ENCODE assay signal across 29 mouse cellular contexts in the genomic region with DNA sequence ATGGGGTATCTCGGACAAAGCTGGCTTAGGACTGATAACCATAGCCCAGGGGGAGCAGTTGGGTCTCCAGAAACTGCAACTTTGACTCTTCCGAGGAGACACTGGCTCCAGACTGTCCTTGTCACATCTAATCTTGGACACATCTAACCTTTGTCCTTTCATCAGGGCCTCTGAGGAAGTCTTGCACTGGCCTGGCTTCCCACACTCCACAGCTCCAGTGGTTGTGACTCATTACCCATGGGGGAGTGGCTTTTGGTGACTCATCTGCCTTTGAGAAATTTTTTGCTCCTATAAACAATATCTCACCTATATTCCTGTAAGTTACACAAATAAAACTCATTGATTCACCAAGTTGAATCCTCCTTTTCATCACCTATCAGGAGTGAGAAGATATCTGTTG.
DNase-seq lines count a peak whose midpoint lies in the region; ATAC-seq and TF ChIP-seq lines count a peak whose summit lies in the region.
"Had no signal": no experiment of that assay in that cellular context is flagged by ENCODE, and none has a peak within 500 bp of the region (broad histone marks: within the 10 kb centered on the region; RNA-seq: fewer than 3 reads in every experiment).

No protein-coding gene starts in this region.

- WGBS in intestine, postnatal 0 days = 80% methylated on average over 2 of the region's 2 CpGs
- 72% methylated on average over 2 of the region's 2 CpGs for WGBS in kidney, embryonic 16.5 days

- H3K4me1 ChIP-seq in intestine, postnatal 0 days (replicated peaks; ENCODE audit: control insufficient read depth, insufficient read depth, low read length) = no peaks in the 10 kb centered on the region
- H3K4me1 ChIP-seq in kidney, embryonic 16.5 days (ENCODE audit: insufficient read depth, low read length) = no peaks in the 10 kb centered on the region
- H3K4me1 ChIP-seq: embryonic facial prominence, embryonic 12.5 days; heart, embryonic 13.5 days; limb, embryonic 10.5 days; limb, embryonic 15.5 days; midbrain, embryonic 15.5 days; stomach, embryonic 15.5 days had no signal

- H3K36me3 ChIP-seq in C2C12 (ENCODE audit: control insufficient read depth, insufficient read depth) = no peaks in the 10 kb centered on the region
- H3K36me3 ChIP-seq in intestine, postnatal 0 days (ENCODE audit: control insufficient read depth, insufficient read depth) = no peaks in the 10 kb centered on the region
- H3K36me3 ChIP-seq in kidney, embryonic 16.5 days (ENCODE audit: insufficient read depth, low read length) = no peaks in the 10 kb centered on the region
- H3K36me3 ChIP-seq: embryonic facial prominence, embryonic 12.5 days; heart, embryonic 13.5 days; limb, embryonic 10.5 days; limb, embryonic 15.5 days; midbrain, embryonic 15.5 days; stomach, embryonic 15.5 days had no signal

- no peaks in the 10 kb centered on the region for H3K27me3 ChIP-seq in C2C12 (ENCODE audit: control insufficient read depth, insufficient read depth, insufficient read length)
- H3K27me3 ChIP-seq in intestine, postnatal 0 days (replicated peaks; ENCODE audit: control insufficient read depth, insufficient read depth, low read length) = no peaks in the 10 kb centered on the region
- H3K27me3 ChIP-seq in kidney, embryonic 16.5 days (ENCODE audit: insufficient read depth, low read length) = no peaks in the 10 kb centered on the region
- H3K27me3 ChIP-seq: embryonic facial prominence, embryonic 12.5 days; heart, embryonic 13.5 days; limb, embryonic 15.5 days; midbrain, embryonic 15.5 days; stomach, embryonic 15.5 days had no signal

- H3K4me3 ChIP-seq in C2C12 (ENCODE audit: insufficient read depth, poor library complexity, severe bottlenecking) = no peak overlapping the region
- no peak overlapping the region for H3K4me3 ChIP-seq in intestine, postnatal 0 days (ENCODE audit: low read depth, low read length)
- no peak overlapping the region for H3K4me3 ChIP-seq in kidney, embryonic 16.5 days (ENCODE audit: low read length)
- H3K4me3 ChIP-seq: embryonic facial prominence, embryonic 12.5 days; heart, embryonic 13.5 days; limb, embryonic 10.5 days; limb, embryonic 15.5 days; midbrain, embryonic 15.5 days; stomach, embryonic 15.5 days had no signal

- H3K9ac ChIP-seq in intestine, postnatal 0 days (ENCODE audit: low read depth, low read length) = no peak overlapping the region
- no peak overlapping the region for H3K9ac ChIP-seq in kidney, embryonic 16.5 days (replicated peaks; ENCODE audit: low read length)
- H3K9ac ChIP-seq: embryonic facial prominence, embryonic 12.5 days; forebrain, postnatal 0 days; heart, embryonic 13.5 days; hindbrain, embryonic 14.5 days; limb, embryonic 15.5 days; liver, embryonic 14.5 days; lung, embryonic 14.5 days; midbrain, embryonic 15.5 days; stomach, embryonic 15.5 days had no signal

- H3K9me3 ChIP-seq in intestine, postnatal 0 days (ENCODE audit: control insufficient read depth) = no peaks in the 10 kb centered on the region
- H3K9me3 ChIP-seq in kidney, embryonic 16.5 days (ENCODE audit: low read length) = no peaks in the 10 kb centered on the region
- H3K9me3 ChIP-seq: embryonic facial prominence, embryonic 12.5 days; heart, embryonic 13.5 days; limb, embryonic 10.5 days; limb, embryonic 15.5 days; midbrain, embryonic 15.5 days; stomach, embryonic 15.5 days had no signal

- H3K79me3 ChIP-seq in C2C12 (ENCODE audit: low read depth) = no peaks in the 10 kb centered on the region

- H3K27ac ChIP-seq in intestine, postnatal 0 days (ENCODE audit: low read depth, low read length) = no peak overlapping the region
- no peak overlapping the region for H3K27ac ChIP-seq in kidney, embryonic 16.5 days (ENCODE audit: low read length)
- H3K27ac ChIP-seq: embryonic facial prominence, embryonic 12.5 days; heart, embryonic 13.5 days; hindbrain, embryonic 14.5 days; kidney, postnatal 0 days; limb, embryonic 10.5 days; limb, embryonic 15.5 days; liver, embryonic 14.5 days; midbrain, embryonic 15.5 days; stomach, embryonic 15.5 days had no signal

- H3K4me2 ChIP-seq in intestine, postnatal 0 days (replicated peaks; ENCODE audit: low read depth) = no peak overlapping the region
- H3K4me2 ChIP-seq in kidney, embryonic 16.5 days (replicated peaks; ENCODE audit: low read depth, low read length) = no peak overlapping the region
- H3K4me2 ChIP-seq: embryonic facial prominence, embryonic 12.5 days; heart, embryonic 13.5 days; hindbrain, embryonic 14.5 days; limb, embryonic 15.5 days; lung, embryonic 14.5 days; midbrain, embryonic 15.5 days; stomach, embryonic 15.5 days had no signal

- TF ChIP-seq CTCF in C2C12 (IDR thresholded peaks at IDR 0.05; ENCODE audit: control insufficient read depth, insufficient read depth, insufficient read length) = no peak
- TF ChIP-seq CTCF in intestine, postnatal 0 days (IDR thresholded peaks at IDR 0.05; ENCODE audit: low read depth) = no peak

- no peaks in the 10 kb centered on the region for H3K79me2 ChIP-seq in C2C12 (ENCODE audit: control insufficient read depth, insufficient read depth)

- peak; percentile 15 for DNase-seq in 3134 (ENCODE audit: extremely low read depth, insufficient read length, low spot score)
- peak; percentile 9 for DNase-seq in adrenal gland, postnatal 25 days
- DNase-seq in heart, adult 18-20 months = no peak
- DNase-seq: cerebellum, adult 11 months; cerebellum, adult 9-11 months; embryo, embryonic 11 days; forebrain, postnatal 0 days; heart, postnatal 10 days; kidney, adult 2 months; kidney, postnatal 4 days; layer of hippocampus, postnatal 36 days; lung, embryonic 14.5 days; lung, postnatal 14 days; right cerebral cortex, postnatal 25 days; thymus, adult 18-20 months; thymus, postnatal 25 days had no signal

- no peak overlapping the region for H3ac ChIP-seq in C2C12 (ENCODE audit: control insufficient read depth, insufficient read length, low read depth)

- ATAC-seq in intestine, postnatal 0 days = 0 out of 2 replicates have a peak, but pooled peaks have one; percentile 41
- no peak for ATAC-seq in cerebellum, adult (ENCODE audit: insufficient number of reproducible peaks, low FRiP score, low TSS enrichment)
- ATAC-seq in kidney, embryonic 16.5 days (ENCODE audit: low FRiP score, low TSS enrichment) = no peak
- ATAC-seq: forebrain, postnatal 0 days; midbrain, embryonic 15.5 days had no signal

TF ChIP-seq in C2C12, 6 proteins besides CTCF, POLR2A, EP300 and RAD21:
- TF ChIP-seq MAX (IDR thresholded peaks at IDR 0.05) (no peak), CEBPB (IDR thresholded peaks at IDR 0.05; ENCODE audit: low read depth) (no peak), USF1 (IDR thresholded peaks at IDR 0.05; ENCODE audit: low read depth) (no peak), FOSL1 (IDR thresholded peaks at IDR 0.05; ENCODE audit: insufficient read depth, low read length, poor library complexity, severe bottlenecking) (peak; percentile 37), MYOD1 (IDR thresholded peaks at IDR 0.05; ENCODE audit: control insufficient read depth, insufficient read length, low read depth) (no peak)
TF ChIP-seq in C2C12: peak in this region for 1.

Comparison
In these comparisons a context has a peak if more than half of its experiments do, and no peak if none do; other contexts are left out.
1. DNase-seq: peak in 3134 (single experiment) and adrenal gland, postnatal 25 days (single experiment); none in heart, adult 18-20 months (0 of 2).